Mouse (Mus musculus) mouse trophoblast stem cell (cell line): ENCODE measurements around the gene Prdm1.

Source experiments
- in situ Hi-C, 2 experiments: fragments of 300-500 bp; cut with MseI, MboI; formaldehyde crosslinking; loops; 2 replicates in 1 of 2; 3 replicates in 1 of 2; pipeline ENCODE4 v1.15.1; 2025

Gene Prdm1

DNA sequence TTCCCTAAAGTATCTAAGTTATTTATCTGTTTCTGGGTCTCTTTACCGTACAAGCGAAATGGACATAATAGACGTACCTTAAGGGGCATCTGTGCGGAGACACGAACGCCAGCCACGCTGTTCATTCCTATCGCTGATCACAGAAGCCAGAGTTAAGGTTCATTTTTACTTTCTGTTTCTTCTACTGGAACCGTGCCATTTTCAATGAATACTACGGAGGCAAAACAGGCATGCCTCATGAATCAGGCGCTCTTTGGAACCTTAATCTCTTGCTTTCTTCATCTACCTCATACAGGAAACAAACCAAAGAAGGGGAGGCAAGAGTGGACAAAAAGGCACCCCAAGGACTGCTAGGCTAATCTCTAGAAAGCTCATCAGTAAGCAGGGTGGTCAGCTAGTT is 100.9 kb downstream of the Prdm1 start:
- in situ Hi-C loops, result no loop called here

DNA sequence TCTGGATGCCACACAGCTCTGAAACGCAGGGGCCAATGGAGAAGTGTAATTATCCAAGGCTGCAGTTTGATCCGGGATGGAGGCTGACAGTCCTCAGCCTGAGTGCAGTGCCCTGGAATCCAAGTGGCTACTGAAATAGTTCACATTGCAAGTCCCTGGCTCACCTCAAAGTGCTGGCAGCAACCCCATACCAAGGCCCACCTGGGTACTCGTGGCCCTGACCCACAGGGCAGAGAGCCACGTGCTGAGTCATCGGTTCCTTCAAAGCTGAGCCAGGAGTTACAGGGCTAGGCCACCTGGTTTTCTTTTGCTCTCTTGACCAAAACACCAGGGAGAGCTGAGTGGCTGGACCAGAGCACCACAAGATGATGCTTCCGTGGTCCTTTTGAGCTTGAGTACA is 103.3 kb downstream of the Prdm1 start:
- in situ Hi-C loops, result no loop called here

DNA sequence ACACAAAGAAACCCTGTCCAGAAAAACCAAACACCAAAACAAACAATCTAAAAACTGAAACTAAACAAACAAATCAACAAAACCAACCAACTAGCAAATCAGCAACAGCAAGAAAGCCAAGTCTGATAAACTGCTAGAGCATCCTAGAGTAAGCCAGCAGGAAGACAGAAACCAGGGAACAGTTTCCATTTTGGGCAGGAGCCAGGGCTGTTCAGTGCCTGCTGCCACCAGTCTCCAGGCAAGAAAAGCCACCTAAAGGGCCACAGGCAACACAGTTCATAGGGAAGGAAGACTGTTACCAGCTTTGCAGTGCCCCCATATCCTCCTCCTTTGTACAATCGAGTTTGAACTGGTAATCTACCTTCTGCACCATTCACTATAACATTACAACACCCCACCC is 106.4 kb downstream of the Prdm1 start:
- in situ Hi-C loops, result no loop called here

DNA sequence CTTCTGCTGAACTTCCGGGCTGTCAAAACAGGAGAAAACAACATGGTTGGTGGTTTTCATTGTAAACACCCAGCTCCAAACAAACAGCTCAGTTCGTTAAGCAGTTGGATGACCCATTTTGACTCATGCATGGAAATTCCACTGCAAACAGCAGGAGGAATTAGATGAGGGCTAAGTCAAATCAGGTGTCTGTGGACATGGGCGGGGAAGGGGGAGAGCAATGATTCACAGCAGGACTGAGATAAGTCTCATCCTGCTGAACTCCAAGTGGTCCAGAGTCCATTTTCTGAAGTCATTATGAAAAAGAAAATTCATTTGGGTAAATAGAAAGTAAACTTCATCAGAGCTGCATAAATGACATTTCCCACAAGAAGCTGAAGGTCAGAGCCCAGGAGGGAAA is 108.1 kb downstream of the Prdm1 start:
- in situ Hi-C loops, result no loop called here

DNA sequence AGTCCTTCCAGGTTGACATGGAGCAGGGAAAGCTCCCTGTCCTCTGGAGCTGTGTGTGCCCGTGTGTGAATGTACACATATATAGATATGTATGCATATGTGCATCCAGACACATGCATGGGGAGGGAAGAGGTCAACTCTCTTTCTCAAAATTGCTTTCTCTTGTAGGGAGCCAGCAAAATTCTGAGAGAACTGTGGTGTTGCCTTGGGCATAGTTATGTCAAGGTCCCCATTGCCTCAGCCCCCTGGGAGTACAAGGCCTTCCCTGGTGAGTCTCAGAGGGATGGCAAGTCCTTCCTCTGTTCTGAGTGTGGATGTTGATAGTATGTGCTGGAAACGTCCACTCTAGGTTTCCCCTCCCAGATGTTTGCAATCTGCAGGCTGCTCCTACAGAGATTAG is 109.4 kb downstream of the Prdm1 start:
- in situ Hi-C loops, result no loop called here

DNA sequence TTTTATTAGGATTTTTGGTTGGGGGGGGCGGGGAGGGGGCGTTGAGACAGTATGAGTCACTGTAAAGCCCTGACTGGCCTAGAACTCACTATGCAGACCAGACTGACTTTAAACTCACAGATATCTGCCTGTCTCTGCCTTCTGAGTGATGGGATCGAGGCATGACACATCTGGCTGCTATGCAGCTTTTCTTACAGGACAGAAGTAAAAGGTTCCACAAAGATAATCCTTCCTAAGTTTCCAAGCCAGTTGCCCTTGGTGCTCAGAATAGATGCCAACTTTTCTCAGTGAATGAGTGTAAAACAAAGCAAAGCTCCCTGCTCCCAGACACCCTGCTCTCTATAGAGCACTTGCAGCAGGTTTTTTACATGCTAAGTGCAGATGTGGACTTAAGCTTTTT is 112.7 kb downstream of the Prdm1 start:
- in situ Hi-C loops, result no loop called here

DNA sequence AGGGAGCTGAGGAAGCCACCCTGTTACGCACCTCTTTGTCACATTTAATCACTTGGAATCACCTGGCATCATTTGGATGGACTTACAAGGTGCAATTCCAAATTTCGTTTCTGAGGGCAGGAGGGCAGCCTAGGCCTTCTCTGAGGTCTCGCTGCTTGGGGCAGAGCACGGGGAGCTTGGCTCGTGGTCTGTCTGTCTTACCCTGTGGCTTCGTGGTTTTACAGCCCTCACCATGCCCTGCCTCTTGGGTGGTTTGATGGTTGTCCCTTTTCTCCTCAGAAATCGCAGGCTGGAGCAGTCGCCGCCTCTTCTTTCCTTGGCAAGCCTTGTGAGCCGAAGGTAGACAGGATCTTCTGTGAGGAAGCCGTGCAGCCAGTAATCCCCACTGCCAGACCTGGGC is 118.3 kb downstream of the Prdm1 start:
- in situ Hi-C loops, result no loop called here

DNA sequence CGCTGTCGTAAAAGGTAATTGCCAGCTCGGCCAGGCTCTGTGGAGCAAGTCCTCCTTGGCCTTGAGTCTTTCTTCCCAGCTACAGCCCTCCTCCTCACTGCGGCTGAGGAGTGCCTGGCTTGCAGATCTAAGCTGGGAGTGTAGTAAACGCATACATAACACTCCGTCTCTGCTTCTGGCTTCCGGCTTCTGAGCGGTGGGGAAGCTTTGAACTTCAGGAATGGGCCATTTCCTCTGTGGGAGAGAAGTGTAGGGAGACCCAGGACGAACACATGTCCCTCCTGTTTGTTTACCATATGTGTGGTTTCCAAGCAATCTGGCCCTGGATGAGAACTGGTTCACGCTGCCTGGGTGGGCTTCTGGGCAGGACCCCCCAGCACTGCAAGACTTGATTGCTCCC is 119.2 kb downstream of the Prdm1 start:
- in situ Hi-C loops, result no loop called here

DNA sequence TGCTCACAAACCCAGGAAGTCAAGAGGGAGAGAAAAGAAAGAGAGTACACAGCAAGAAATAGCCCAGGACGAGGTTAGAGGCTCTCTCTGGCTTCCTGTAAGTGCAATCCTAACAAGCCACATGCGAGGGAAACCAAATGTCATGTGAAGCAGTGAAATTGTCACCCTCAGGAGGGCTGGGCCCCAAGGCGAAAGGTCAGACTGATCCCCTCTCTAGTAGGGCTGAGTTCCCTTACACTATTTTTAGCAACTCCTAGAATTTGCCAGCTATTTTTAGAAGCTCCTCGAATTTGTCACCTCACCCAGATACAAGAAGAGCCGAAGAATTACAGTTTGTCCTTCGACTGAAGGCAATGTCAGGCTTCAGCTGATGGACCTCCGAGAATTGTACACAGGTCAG is 124.9 kb downstream of the Prdm1 start:
- in situ Hi-C loops, result no loop called here

DNA sequence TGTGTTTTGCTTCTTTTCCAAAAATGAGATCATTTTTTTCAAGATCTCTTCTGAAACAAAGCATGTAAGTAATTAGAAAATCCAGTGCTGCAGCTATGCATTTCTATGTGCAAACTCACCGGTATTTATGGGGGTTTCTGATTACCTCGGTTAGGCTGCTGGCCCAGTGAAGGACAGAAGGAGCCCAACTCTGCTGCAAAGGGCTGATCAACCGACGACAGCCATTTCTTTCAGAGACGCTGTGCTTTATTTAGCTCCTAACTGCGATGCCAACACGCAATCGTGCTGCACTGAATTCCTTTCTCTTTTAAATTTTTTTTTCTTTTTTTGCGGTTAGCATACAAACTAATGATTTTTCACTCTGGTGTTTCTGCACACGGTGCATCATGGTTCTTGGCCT is 126.7 kb downstream of the Prdm1 start:
- in situ Hi-C loops, result no loop called here

DNA sequence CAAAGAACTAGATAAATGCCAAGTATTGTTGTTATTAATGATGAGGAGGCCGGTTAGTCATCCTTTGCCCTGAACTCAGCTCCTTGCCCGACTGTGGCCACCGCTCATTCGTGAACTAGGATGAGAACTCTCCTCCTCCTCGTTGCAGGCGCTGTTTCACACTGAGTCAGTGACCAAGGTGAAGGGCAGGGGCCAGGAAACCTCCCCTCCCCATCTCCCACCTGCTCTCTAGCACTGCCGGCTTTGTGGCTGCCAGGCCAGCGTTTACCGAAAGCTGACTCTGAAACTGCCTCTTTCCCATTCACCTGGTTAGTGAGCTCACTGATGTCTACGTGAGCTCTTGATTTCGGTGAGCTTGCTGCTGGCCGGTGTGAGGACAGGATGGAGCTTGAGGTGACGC is 127.7 kb downstream of the Prdm1 start:
- in situ Hi-C loops, result no loop called here

DNA sequence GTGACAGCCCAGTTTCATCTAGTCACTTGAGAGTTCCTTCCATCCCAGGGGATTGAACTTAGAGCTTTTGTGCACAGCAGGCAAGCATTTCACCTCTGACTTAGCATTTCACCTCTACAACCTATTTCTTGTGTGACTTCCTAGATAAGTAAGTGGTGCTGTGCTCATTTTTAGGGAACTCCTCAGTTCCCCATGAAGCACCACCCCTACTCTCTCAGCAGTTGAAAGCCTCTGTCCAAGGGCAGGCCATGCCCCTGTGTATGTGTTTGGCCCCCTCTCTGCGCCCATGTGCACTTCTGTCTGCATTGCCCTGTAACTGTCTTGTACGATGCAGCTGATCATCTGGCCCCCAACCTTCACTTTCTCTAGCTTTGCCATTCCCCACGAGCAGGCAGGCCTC is 128.2 kb downstream of the Prdm1 start:
- in situ Hi-C loops, result no loop called here

DNA sequence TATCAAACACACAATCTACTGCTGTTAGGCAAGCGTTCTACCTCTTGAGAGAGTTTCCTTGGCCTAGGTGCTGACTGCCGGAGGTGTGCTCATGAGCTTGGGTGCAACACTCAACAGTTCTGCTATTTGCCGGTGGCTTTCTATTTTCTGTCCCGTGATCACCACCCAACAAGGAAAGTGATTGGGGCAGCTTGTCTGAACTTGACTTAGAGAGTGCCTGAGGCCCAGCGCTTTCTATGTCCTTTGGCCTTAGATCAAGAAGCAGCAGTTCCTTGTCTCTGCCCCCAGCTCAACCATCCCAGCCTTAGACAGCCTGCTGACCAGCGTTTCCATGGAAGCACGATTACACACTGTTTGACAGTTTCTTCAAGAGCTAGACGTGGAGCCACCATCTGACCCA is 135.4 kb downstream of the Prdm1 start:
- in situ Hi-C loops, result no loop called here

DNA sequence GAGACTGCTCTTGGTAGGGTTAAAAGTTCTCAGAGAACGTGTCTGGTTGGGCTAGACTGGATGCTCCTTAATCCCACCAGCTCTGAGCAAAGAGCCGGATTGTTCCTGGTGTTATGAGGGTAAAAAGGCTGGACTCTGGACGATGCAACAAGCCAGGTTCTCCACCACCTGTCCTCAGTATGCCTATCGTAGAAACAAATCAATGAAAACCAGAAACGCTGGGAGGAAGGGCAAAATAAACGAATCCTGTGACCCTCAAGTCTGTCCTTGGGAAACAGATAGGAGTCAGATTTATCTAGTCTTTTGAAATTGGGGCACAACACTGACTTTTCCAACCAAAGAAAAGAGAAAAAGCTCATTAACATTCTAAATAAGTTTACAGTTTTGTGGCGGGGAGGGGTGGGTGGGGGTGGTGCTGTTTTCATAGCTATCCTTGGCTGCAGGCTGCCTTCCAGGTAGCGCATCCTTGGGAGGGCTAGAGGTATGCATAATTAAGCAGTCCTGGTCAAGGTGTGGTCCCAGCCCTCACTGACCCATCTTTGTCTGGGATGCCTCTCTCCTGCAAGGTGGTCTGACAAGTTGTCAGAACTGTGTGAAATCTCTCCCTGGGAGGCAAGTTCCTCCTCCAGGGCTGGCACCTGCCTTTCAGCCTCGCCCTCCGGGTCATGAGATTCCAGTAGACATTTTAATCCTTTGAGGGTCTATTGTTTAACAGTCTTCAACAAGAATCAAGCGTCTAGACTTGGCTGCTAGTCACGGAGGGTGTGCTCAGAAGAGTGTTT is 136.6 kb downstream of the Prdm1 start:
- in situ Hi-C loops, result no loop called here

DNA sequence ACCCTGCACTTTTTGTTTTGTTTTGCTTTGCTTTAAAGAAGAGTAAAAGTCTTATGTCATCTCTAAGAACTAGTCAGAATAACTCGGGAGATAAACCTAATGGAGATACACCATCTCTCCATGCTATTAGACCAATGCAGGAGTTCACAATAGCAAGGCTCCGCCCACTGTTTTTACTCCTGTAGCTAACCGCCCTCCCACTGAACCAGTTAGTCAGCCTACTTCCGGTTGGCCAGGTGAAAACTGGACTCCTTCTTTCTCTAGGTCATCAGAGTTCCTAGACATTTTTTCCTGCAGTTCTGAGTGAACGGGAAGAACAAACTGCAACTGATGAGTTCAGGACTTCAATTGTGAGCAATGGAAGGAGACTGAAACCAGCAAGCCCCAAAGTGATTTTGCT is 138.0 kb downstream of the Prdm1 start:
- in situ Hi-C loops, result no loop called here

DNA sequence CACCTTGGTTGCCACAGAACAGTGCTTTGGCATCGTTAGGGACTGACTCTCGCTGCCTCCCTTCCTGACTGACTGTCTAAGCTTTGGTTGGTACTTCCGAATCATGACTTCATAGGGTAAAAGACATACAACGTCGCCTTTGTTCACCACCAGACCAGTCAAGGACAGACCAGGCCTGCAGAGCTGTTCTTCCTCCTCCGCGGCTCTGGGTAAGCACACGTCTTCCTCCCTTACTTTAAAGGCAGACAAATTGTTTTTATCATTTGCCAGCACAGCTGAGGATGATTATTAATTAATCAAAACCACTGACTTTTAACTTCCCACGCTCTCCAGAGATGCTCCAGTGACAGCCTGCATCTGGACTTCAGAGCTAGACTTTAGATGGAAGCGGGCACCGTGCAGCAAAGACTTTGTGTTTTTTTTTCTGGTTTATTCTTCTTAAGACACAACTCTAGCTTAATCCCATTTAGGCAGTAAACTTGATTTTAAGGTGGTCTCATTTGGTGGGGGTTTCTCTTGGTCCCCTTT is 139.5 kb downstream of the Prdm1 start:
- in situ Hi-C loops, result no loop called here
